Mouse (Mus musculus) megakaryocyte, embryonic 14.5 days (primary cell): ENCODE measurements around the gene Ercc6. TPM values are rescaled to one million over a fixed set of nuclear protein-coding genes. Genes with fewer than 3 reads are reported as not detected.

ENCODE experiments used
- H3K27me3 ChIP-seq: replicated peaks from 2 replicates; pipeline ENCODE3; 2012; ENCODE audit warnings: inconsistent platforms
- H3K36me3 ChIP-seq: replicated peaks from 2 replicates; pipeline ENCODE3; 2012; ENCODE audit warnings: low read length, inconsistent platforms, mixed read lengths
- H3K4me1 ChIP-seq: 2 replicates; pipeline ENCODE4 v1.6.1; 2012; ENCODE audit warnings: inconsistent platforms
- H3K4me3 ChIP-seq: replicated peaks from 2 replicates; pipeline ENCODE3; 2012; ENCODE audit warnings: moderate library complexity, mild to moderate bottlenecking, inconsistent platforms
- H3K9me3 ChIP-seq: 2 replicates; pipeline ENCODE4 v1.6.1; 2012; ENCODE audit warnings: inconsistent platforms
- FLI1 ChIP-seq: IDR thresholded peaks from 2 replicates; pipeline ENCODE4 v1.6.1; 2012; ENCODE audit warnings: low read length, inconsistent platforms, mixed read lengths
- GATA1 ChIP-seq: IDR thresholded peaks from 3 replicates; pipeline ENCODE4 v1.6.1; 2012; ENCODE audit warnings: mixed read lengths, low read length, inconsistent platforms, borderline replicate concordance
- polyA plus RNA-seq: library from polyadenylated mRNA; stranded (reverse); fragments of >175 nt; gene quantifications from 2 replicates; pipeline ENCODE4 v1.2.3, GENCODE M21; 2012; ENCODE audit warnings: low replicate concordance; ENCODE audit not compliant: insufficient read depth

The Ercc6 gene
- polyA plus RNA-seq, 1 experiment = 1.0 TPM

DNA sequence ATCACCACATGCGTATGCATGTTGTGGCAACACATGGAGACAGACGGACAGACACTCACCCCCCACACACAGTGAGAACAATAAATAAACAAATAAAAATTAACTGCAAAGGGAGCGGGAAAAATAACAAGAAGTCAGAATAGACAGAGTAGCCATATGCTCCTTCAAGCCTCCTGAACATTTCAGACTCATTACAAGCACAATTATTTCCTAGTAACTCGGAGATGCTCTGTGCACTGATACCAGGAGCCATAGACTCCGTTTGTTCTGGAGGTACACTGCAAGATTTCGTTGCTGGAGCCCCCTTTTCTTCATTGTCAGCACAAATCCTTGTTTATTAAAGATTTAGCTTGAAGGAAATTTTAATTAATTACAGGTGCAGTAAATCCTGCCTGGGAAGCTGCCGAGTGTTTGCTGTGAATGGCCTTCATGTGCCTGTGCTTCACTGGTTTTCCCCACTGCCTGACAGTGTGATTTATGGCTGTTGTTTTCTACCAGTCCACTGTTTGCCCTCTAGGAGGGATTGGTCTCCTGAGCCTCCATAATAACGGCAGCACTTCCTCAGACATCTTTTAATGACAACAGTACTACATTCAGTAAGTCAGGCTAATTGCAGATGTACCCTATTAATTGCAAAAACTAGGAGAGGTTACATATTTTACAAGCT, 41.7 kb downstream of the Ercc6 start:
- Histone ChIP-seq H3K4me1 (no peaks in the 10 kb centered on the region), H3K4me3 (no peak overlapping the region), H3K27me3 (no peaks in the 10 kb centered on the region), H3K36me3 (peaks cover 99% of the 10 kb centered on the region), H3K9me3 (no peaks in the 10 kb centered on the region)
- TF ChIP-seq FLI1 (no peak), GATA1 (no peak)

DNA sequence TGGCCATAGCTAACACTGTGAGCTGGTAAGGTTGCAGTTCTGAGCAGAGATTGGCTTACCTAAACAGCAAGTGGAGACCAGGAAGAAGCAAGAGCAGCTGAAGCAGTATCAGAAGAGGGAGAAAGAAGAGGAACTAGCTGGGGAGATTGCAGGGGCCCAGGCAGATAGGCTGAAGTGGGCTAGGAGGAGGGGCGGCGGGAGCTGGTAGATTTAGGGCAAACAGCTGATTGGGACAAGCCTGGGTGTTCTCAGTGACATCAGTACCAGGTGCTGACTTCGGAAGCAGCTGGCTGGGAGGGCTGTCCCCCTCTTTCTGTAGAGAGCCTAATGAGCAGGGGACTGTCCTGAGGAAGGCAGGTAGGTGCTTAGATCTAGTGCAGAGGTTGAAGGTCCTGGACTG, 48.1 kb downstream of the Ercc6 start:
- H3K9me3 ChIP-seq = no peaks in the 10 kb centered on the region

DNA sequence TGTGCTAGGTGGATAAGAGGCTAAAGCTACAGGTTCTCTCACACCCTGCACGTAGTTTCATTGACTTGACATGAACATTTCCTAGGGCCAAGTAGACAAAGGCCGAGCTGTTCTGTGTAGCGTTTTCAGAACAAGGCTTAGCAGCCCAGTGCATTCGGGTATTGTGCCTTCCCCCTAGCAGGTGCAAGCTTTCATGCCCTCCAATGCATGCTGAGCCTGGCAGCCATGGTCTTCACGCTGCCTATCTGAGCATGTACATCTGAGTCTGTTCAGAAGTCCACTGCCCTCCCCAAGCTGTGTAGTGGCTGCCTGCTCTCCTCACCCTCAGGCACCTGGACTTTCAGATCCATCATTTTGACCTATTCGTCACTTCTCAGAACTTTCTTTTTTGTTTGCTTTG, 50.3 kb downstream of the Ercc6 start:
- no peaks in the 10 kb centered on the region; the same call in 1 of the 2 replicates for H3K4me1 ChIP-seq
- H3K36me3 ChIP-seq = peaks cover 100% of the 10 kb centered on the region
- H3K4me3 ChIP-seq = peak overlapping the region; percentile 31
- no peaks in the 10 kb centered on the region for H3K27me3 ChIP-seq
- H3K9me3 ChIP-seq = no peaks in the 10 kb centered on the region
- TF ChIP-seq GATA1 (no peak), FLI1 (no peak)

More for the DNA sequence above, 48.1 kb downstream of the Ercc6 start:
- H3K4me1 ChIP-seq = no peaks in the 10 kb centered on the region; the same call in 1 of the 2 replicates
- no peaks in the 10 kb centered on the region for H3K27me3 ChIP-seq
- no peak overlapping the region for H3K4me3 ChIP-seq
- peaks cover 100% of the 10 kb centered on the region for H3K36me3 ChIP-seq
- TF ChIP-seq FLI1 (no peak), GATA1 (no peak)

DNA sequence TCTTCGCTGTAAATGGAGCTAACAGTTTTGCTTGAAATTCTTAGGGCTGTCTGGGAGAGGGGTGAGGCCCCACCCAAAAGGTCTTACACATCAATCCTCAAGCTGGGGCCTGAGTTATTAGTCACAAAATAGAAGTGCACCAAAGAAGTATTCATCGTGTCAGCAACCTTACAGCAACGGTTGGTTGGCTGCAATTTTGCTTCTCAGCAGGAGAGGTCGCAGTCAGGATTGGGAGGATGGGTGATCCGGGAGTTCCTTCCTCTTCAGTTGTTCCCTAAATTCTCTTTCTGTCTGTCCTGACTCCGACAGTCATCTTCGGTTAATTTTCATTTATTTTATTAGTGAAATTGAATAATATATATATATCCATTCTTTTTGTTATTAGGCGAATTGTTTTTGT, 59.2 kb downstream of the Ercc6 start:
- Histone ChIP-seq H3K9me3 (no peaks in the 10 kb centered on the region), H3K4me1 (0 out of 2 replicates have a peak, but pooled peaks cover 3% of the 10 kb centered on the region), H3K36me3 (peaks cover 96% of the 10 kb centered on the region), H3K27me3 (no peaks in the 10 kb centered on the region), H3K4me3 (no peak overlapping the region)
- TF ChIP-seq GATA1 (no peak), FLI1 (no peak)

DNA sequence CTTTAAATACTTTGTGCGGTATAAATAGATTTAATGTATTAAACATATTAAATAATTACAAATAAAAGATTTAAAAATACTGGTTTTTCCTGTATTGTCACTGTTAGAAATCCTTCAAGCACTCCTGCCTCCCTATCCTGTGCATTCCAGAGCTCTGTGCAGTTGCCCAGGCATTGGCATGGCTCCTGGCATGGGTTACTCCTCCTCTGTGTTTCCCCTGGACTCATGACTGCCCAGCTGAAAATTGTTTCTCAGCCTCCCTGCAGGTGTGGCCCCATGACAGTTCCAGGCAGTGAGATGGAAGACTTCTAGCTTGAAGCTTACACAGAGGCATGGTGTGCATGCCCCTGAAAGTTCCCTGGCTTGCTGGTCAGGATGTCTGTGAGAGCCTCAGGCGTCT, 65.1 kb downstream of the Ercc6 start:
- Histone ChIP-seq H3K9me3 (no peaks in the 10 kb centered on the region), H3K4me3 (no peak overlapping the region), H3K4me1 (peaks cover 14% of the 10 kb centered on the region), H3K27me3 (peaks cover 10% of the 10 kb centered on the region), H3K36me3 (peaks cover 58% of the 10 kb centered on the region)
- TF ChIP-seq FLI1 = no peak

DNA sequence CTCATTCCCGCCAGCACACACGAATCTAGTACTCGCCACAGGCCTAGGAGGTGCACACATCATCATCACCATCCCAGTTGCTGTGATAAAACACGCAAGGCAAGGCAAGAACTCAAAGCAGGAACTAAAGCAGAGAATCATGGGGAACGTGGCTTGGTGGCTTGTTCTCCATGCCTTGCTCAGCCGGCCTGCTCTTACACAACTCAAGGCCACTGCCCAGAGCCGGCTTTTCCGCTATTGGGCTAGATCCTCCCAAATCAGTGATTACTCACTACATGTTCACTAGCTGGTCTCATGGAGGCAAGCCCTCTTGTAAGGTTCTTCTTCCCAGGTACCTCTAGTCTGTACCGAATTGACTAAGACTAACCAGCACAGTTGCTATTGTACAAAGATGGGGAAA, 70.4 kb downstream of the Ercc6 start:
- TF ChIP-seq GATA1 (no peak), FLI1 (no peak)
- H3K27me3 ChIP-seq = peaks cover 55% of the 10 kb centered on the region
- H3K4me1 ChIP-seq = peaks cover 18% of the 10 kb centered on the region
- no peak overlapping the region for H3K4me3 ChIP-seq
- no peaks in the 10 kb centered on the region for H3K9me3 ChIP-seq
- peaks cover 9% of the 10 kb centered on the region for H3K36me3 ChIP-seq

DNA sequence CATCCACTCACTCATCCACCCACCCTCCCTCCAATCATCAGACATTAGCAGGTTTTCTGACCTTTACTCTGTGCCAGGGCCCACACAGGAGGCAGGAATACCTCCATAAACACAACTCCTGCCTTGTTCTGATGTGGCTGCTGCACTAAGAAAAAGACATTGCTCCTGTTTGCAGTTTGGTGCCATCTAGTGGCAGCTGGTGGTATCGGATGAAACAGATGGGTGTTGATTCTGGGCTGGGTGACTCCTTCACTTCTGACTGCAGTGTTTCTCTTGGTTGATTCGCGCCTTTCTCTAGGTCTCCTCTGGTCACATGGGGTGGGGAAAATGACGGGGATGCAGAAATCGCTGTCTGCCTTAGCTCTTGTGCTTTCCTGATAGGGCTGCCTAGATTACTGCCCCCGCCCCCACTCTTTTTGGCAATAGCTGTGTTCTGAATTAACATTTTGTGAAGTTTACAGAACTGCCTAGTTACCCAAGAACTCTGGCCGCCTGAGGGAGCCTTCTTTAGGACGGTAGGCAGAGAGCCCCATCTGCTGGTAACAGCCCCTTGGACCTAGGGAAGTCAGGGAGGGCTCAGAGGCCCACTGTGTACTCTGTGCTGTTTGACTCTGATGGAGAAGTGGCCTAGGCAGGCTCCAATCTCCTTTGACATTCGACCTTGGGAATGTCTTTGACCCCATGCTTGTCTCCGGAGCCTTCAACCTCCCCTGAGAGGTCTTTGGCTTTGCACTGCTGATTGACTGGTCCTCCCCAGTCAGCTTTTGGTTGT, 73.9 kb downstream of the Ercc6 start:
- peaks cover 79% of the 10 kb centered on the region for H3K27me3 ChIP-seq
- no peaks in the 10 kb centered on the region for H3K36me3 ChIP-seq
- peaks cover 16% of the 10 kb centered on the region for H3K4me1 ChIP-seq
- H3K9me3 ChIP-seq = no peaks in the 10 kb centered on the region
- no peak for TF ChIP-seq GATA1
- no peak for TF ChIP-seq FLI1
- no peak overlapping the region for H3K4me3 ChIP-seq

DNA sequence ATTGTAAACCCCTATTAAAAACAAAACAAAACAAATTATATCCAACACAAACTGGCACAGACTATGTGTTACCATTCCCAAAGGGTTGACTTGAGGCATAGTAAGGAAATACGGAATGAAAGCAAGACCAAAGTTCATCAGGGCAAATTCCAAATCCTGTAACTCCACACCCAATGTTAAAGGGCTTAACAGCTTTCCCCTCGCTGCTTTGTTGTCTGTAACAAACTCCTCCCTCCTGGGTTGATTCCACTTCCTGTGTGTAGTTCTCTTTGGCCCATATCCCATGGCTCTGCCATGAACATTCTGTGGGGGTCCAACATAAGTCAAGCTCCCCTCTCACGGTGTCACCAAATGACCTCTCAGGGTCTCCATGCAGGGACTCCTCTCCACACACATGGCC, 77.1 kb downstream of the Ercc6 start:
- no peaks in the 10 kb centered on the region for H3K9me3 ChIP-seq
- H3K4me1 ChIP-seq = no peaks in the 10 kb centered on the region
- no peak overlapping the region for H3K4me3 ChIP-seq
- no peak for TF ChIP-seq GATA1
- TF ChIP-seq FLI1 = no peak
- no peaks in the 10 kb centered on the region for H3K36me3 ChIP-seq
- peaks cover 85% of the 10 kb centered on the region for H3K27me3 ChIP-seq

DNA sequence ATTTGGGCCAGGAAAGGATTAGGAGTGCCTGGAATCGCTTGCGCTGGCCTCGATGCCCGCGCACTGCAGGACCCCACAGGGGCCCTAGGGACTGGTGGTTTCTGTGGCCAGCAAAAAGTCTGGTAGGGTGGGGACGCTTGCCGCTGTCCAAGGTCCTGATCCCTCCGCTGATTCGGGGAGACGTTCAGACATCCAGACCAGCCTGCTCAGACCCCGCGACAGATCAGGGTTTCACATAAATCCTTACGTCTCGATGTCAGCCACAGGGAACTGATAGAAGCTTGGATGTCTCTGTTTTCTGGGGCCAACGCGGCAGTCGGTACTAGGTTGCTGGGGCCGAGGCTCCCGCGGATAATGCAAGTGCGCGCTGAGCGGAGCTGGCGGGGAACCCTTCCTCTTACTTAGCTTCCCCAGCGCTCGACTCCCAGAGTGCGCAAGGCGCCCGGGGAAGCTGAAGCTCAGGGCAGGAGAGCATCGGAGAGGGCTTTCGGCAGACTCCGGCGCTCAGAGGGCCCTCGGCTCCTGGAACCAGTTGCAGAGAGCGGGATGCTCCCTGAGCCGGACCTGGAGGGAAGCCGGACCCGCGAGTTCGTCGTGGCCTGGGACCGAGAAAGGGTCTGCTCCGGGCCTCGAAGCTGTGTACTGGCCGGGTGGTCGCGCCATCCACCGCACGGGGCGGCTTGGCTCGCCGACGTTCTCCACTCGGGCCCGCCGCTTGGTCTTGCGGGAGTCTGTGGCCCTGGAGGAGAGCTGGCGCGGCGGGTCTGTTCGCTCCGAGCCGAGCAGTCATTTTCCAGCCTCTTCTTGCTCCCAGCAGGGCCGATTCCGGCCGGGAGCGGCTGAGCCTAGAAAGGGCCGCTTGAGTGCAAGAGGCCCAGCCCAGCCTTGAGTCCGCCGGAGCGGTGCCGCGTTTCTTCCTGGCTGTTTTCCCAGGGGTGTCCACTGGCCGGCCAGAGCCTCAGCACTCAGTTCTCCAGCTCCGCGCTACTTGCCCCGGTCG, 84.2 kb downstream of the Ercc6 start:
- Histone ChIP-seq H3K9me3 (peaks cover 4% of the 10 kb centered on the region; the same call in 1 of the 2 replicates), H3K4me3 (no peak overlapping the region), H3K4me1 (peaks cover 11% of the 10 kb centered on the region), H3K36me3 (no peaks in the 10 kb centered on the region), H3K27me3 (peaks cover 94% of the 10 kb centered on the region)
- no peak for TF ChIP-seq FLI1
- TF ChIP-seq GATA1 = no peak
